Comparison of ENCODE assay signal across 7 mouse cellular contexts in genomic region chr13:36724533-36725470, GRCm38 (mm10). TPM values are rescaled to one million over a fixed set of nuclear protein-coding genes. Genes with fewer than 3 reads are reported as not detected.
DNase-seq lines count a peak whose midpoint lies in the region; ATAC-seq and TF ChIP-seq lines count a peak whose summit lies in the region.

No protein-coding gene starts in this region.

- WGBS in embryonic facial prominence, embryonic 13.5 days: 1% methylated on average over 40 of the region's 40 CpGs
- under 1% methylated on average over 40 of the region's 40 CpGs for WGBS in hindbrain, embryonic 15.5 days
- WGBS in limb, embryonic 13.5 days: 2% methylated on average over 40 of the region's 40 CpGs
- WGBS in neural tube, embryonic 15.5 days: 2% methylated on average over 40 of the region's 40 CpGs

- no peak for ATAC-seq in embryonic facial prominence, embryonic 13.5 days (ENCODE audit: insufficient number of reproducible peaks, insufficient read depth, low FRiP score, low TSS enrichment, low read depth)
- peak; percentile 76 for ATAC-seq in hindbrain, embryonic 15.5 days (ENCODE audit: low FRiP score, low read depth)
- peak; percentile 59 for ATAC-seq in limb, embryonic 13.5 days (ENCODE audit: low FRiP score, low read depth)
- peak; percentile 78 for ATAC-seq in neural tube, embryonic 15.5 days (ENCODE audit: low FRiP score)

- no peaks in the 10 kb centered on the region for H3K36me3 ChIP-seq in E14TG2a.4 (ENCODE audit: insufficient read depth, low read length)
- no peaks in the 10 kb centered on the region for H3K36me3 ChIP-seq in embryonic facial prominence, embryonic 13.5 days
- H3K36me3 ChIP-seq in hindbrain, embryonic 15.5 days: no peaks in the 10 kb centered on the region
- no peaks in the 10 kb centered on the region for H3K36me3 ChIP-seq in limb, embryonic 13.5 days
- H3K36me3 ChIP-seq in neural tube, embryonic 15.5 days: no peaks in the 10 kb centered on the region

- peak overlapping the region; percentile 58 for H3K4me2 ChIP-seq in embryonic facial prominence, embryonic 13.5 days
- H3K4me2 ChIP-seq in hindbrain, embryonic 15.5 days: peak overlapping the region; percentile 50
- peak overlapping the region; percentile 66 for H3K4me2 ChIP-seq in limb, embryonic 13.5 days (replicated peaks)
- peak overlapping the region; percentile 50 for H3K4me2 ChIP-seq in neural tube, embryonic 15.5 days

- H3K27me3 ChIP-seq in E14TG2a.4 (ENCODE audit: insufficient read depth, low read length): peaks cover 93% of the 10 kb centered on the region
- H3K27me3 ChIP-seq in embryonic facial prominence, embryonic 13.5 days: peaks cover 99% of the 10 kb centered on the region
- peaks cover 38% of the 10 kb centered on the region for H3K27me3 ChIP-seq in hindbrain, embryonic 15.5 days
- peaks cover 82% of the 10 kb centered on the region for H3K27me3 ChIP-seq in limb, embryonic 13.5 days
- peaks cover 53% of the 10 kb centered on the region for H3K27me3 ChIP-seq in neural tube, embryonic 15.5 days (replicated peaks)

- H3K9ac ChIP-seq in embryonic facial prominence, embryonic 13.5 days: peak overlapping the region; percentile 11
- H3K9ac ChIP-seq in hindbrain, embryonic 15.5 days: 0 out of 2 replicates have a peak overlapping the region, but pooled peaks have one; percentile 3
- 0 out of 2 replicates have a peak overlapping the region, but pooled peaks have one; percentile 21 for H3K9ac ChIP-seq in limb, embryonic 13.5 days
- peak overlapping the region; percentile 34 for H3K9ac ChIP-seq in neural tube, embryonic 15.5 days (replicated peaks)

- H3K4me1 ChIP-seq in E14TG2a.4 (replicated peaks; ENCODE audit: low read depth, low read length): peaks cover 43% of the 10 kb centered on the region
- H3K4me1 ChIP-seq in embryonic facial prominence, embryonic 13.5 days: peaks cover 27% of the 10 kb centered on the region
- H3K4me1 ChIP-seq in hindbrain, embryonic 15.5 days (replicated peaks): peaks cover 29% of the 10 kb centered on the region
- peaks cover 31% of the 10 kb centered on the region for H3K4me1 ChIP-seq in limb, embryonic 13.5 days
- peaks cover 38% of the 10 kb centered on the region for H3K4me1 ChIP-seq in neural tube, embryonic 15.5 days

- peak overlapping the region; percentile 57 for H3K4me3 ChIP-seq in E14TG2a.4 (replicated peaks; ENCODE audit: low read length)
- H3K4me3 ChIP-seq in embryonic facial prominence, embryonic 13.5 days: peak overlapping the region; percentile 35
- peak overlapping the region; percentile 12 for H3K4me3 ChIP-seq in hindbrain, embryonic 15.5 days
- peak overlapping the region; percentile 37 for H3K4me3 ChIP-seq in limb, embryonic 13.5 days
- peak overlapping the region; percentile 24 for H3K4me3 ChIP-seq in neural tube, embryonic 15.5 days (replicated peaks)

- H3K9me3 ChIP-seq in E14TG2a.4 (ENCODE audit: low read length): no peaks in the 10 kb centered on the region
- no peaks in the 10 kb centered on the region for H3K9me3 ChIP-seq in embryonic facial prominence, embryonic 13.5 days
- H3K9me3 ChIP-seq in hindbrain, embryonic 15.5 days: no peaks in the 10 kb centered on the region
- no peaks in the 10 kb centered on the region for H3K9me3 ChIP-seq in limb, embryonic 13.5 days
- H3K9me3 ChIP-seq in neural tube, embryonic 15.5 days (replicated peaks): no peaks in the 10 kb centered on the region

- no peak overlapping the region for H3K27ac ChIP-seq in embryonic facial prominence, embryonic 13.5 days
- peak overlapping the region; percentile 80 for H3K27ac ChIP-seq in hindbrain, embryonic 15.5 days (replicated peaks)
- no peak overlapping the region for H3K27ac ChIP-seq in limb, embryonic 13.5 days
- H3K27ac ChIP-seq in neural tube, embryonic 15.5 days (replicated peaks): peak overlapping the region; percentile 83

- peak; percentile 48 for DNase-seq in ES-CJ7 (ENCODE audit: low read depth, low spot score)
- DNase-seq in urinary bladder, postnatal 10 days (ENCODE audit: low spot score): no peak

- TF ChIP-seq CTCF in E14TG2a.4 (conservative IDR thresholded peaks at IDR 0.05; ENCODE audit: low read length): no peak

RNA-seq across cellular contexts. Expression of gene Nrn1, which starts 10.1 kb away (rescaled TPM):
- polyA plus RNA-seq in embryonic facial prominence, embryonic 13.5 days (2015; fragmentation: Nextera tagmentation; extraction: Ambion mirVana): 1.7 and 3.1 TPM in 2 replicates
- polyA plus RNA-seq in hindbrain, embryonic 15.5 days (2015; fragmentation: Nextera tagmentation; extraction: Ambion mirVana): 76.0 and 78.5 TPM in 2 replicates
- 7.5 and 7.7 TPM in 2 replicates for polyA plus RNA-seq in limb, embryonic 13.5 days (2015; fragmentation: Nextera tagmentation; extraction: Ambion mirVana)
- 59.0 and 71.6 TPM in 2 replicates for polyA plus RNA-seq in neural tube, embryonic 15.5 days (2015; fragmentation: Nextera tagmentation; extraction: Ambion mirVana)

Comparison
In these comparisons a context has a peak if more than half of its experiments do, and no peak if none do; other contexts are left out.
1. H3K27ac ChIP-seq: peak in hindbrain, embryonic 15.5 days (single experiment) and neural tube, embryonic 15.5 days (single experiment); none in embryonic facial prominence, embryonic 13.5 days (single experiment) and limb, embryonic 13.5 days (single experiment).
2. Peak in every context shown above with its lines, with median percentiles within 50 percentile points of each other: H3K4me3 ChIP-seq, H3K4me2 ChIP-seq and H3K9ac ChIP-seq.